Mouse (Mus musculus) hindlimb bud, embryonic 11.5 days (tissue): ENCODE data around the gene Antxrl.

ENCODE experiments used
- DNase-seq: peaks from one replicate; pipeline ENCODE4 v3.0.0-alpha.2; 2012; ENCODE audit warnings: low read depth, low spot score; ENCODE audit errors: extremely low spot score

Antxrl gene

DNA sequence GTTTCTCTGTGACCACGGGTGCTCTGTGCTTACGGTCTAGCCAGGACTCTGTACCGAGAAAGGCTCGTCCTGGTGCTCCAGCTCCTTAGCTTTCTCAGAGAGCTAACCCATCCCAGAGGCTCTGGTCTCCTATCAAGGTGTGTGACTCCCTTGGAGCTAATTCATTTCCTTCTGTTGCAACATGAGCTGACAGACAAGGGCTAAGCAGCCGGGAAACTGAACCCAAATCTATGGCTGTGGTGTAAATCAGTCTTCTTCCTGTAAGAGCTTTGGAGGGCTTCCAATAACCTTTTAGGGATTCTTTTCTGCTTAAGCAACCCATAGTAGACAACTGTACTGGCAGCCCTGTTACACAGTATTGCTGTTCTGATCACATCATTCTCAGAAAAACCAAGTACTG is 50.1 kb downstream of the Antxrl start, which contains the start of gene A630023A22Rik:
A630023A22Rik (minus strand) TSS at position 154 of the 400 bp plus-strand sequence.
- DNase-seq, result no peak

- DNase-seq, result no peak
These were observed 51.3 kb downstream of the Antxrl start for GRCm38 (mm10) chr14:34103855-34104254.

- peak; percentile 10 for DNase-seq
These were observed 52.4 kb downstream of the Antxrl start for GRCm38 (mm10) chr14:34104892-34105291.

GRCm38 (mm10) chr14:34106389-34107062 is 54.0 kb downstream of the Antxrl start:
- no peak for DNase-seq

GRCm38 (mm10) chr14:34107594-34107993 is 55.1 kb downstream of the Antxrl start:
- DNase-seq, result no peak

DNA sequence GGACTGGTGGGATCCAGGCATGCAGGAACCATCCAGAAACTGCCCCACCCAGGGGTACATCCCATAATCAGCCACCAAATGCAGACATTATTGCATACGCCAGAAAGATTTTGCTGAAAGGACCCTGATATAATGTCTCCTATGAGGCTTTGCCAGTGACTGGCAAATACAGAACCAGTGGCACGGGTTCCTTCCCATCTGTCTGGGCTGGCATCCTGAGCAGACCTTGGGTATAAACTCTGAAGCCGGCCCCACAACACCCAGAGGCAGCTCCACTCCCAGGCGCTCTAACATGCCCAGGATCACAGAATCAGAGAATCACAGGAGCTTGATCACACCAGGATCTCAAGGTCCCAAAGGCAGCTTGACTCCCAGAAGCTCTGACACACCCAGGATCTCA is 61.8 kb downstream of the Antxrl start:
- no peak for DNase-seq

- DNase-seq, result no peak
These were observed 66.7 kb downstream of the Antxrl start for GRCm38 (mm10) chr14:34119046-34119723.

GRCm38 (mm10) chr14:34120016-34120910 is 67.8 kb downstream of the Antxrl start:
- no peak for DNase-seq

- DNase-seq, result no peak
These were observed 68.4 kb downstream of the Antxrl start for GRCm38 (mm10) chr14:34120923-34121351.

- no peak for DNase-seq
These were observed 69.2 kb downstream of the Antxrl start for GRCm38 (mm10) chr14:34121691-34122090.
